Mouse (Mus musculus): Measurements from ENCODE around the gene Cog6. TPM values are rescaled to one million over a fixed set of nuclear protein-coding genes. Genes with fewer than 3 reads are reported as not detected.

Gene Cog6
- 16.2 and 19.5 TPM in 2 replicates for polyA plus RNA-seq (2012; rRNA removed)

GRCm38 (mm10) chr3:53016436-53017340, at the start of gene Cog6:
Gene Cog6, minus strand, starts transcription at chr3:53017237.

GRCm38 (mm10) chr3:53041411-53042239, 24.6 kb upstream of the Cog6 start, which contains the start of gene Lhfp:
Gene Lhfp, plus strand, starts transcription at chr3:53041528.

Other genes with a start within 250 kb of the Cog6 start
- 86.0 and 88.1 TPM in 2 replicates for gene Lhfp, start 24.3 kb upstream of the Cog6 start, polyA plus RNA-seq (2012; rRNA removed)